Mouse (Mus musculus): ENCODE results near the gene Elmo1. TPM values are rescaled to one million over a fixed set of nuclear protein-coding genes. Genes with fewer than 3 reads are reported as not detected.

The Elmo1 gene
- polyA plus RNA-seq, 1 experiment from 2014 or later, result 10.7 TPM

- no peak overlapping the region for H3K4me2 ChIP-seq
- H3K4me1 ChIP-seq (ENCODE audit: control insufficient read depth, insufficient read depth, low read length), result peaks cover 10% of the 10 kb centered on the region; the same call in 1 of the 2 replicates
- no peaks in the 10 kb centered on the region for H3K27me3 ChIP-seq (ENCODE audit: control insufficient read depth, insufficient read depth, low read length)
- H3K4me3 ChIP-seq (ENCODE audit: low read depth, low read length), result no peak overlapping the region
- no peaks in the 10 kb centered on the region for H3K9me3 ChIP-seq (replicated peaks; ENCODE audit: control insufficient read depth, low read length)
- H3K36me3 ChIP-seq (ENCODE audit: control insufficient read depth, insufficient read depth, low read length), result no peaks in the 10 kb centered on the region
- 0 out of 2 replicates have a peak overlapping the region, but pooled peaks have one; percentile 34 for H3K9ac ChIP-seq (ENCODE audit: low read depth, low read length)
- ATAC-seq (replicated peaks; ENCODE audit: insufficient number of reproducible peaks, low FRiP score, low TSS enrichment), result peak; percentile 52; the same call in 1 of the 2 replicates
- 57% methylated on average over 3 of the region's 3 CpGs for WGBS (ENCODE audit: insufficient replicate concordance)
- peak overlapping the region; percentile 91 for H3K27ac ChIP-seq (ENCODE audit: low read depth, low read length)
These were observed 84.4 kb downstream of the Elmo1 start for GRCm38 (mm10) chr13:20174655-20175280.

GRCm38 (mm10) chr13:20180738-20181137 lies 90.3 kb downstream of the Elmo1 start:
- Histone ChIP-seq H3K4me2 (no peak overlapping the region), H3K9me3 (replicated peaks; ENCODE audit: control insufficient read depth, low read length) (no peaks in the 10 kb centered on the region), H3K27ac (ENCODE audit: low read depth, low read length) (no peak overlapping the region), H3K36me3 (ENCODE audit: control insufficient read depth, insufficient read depth, low read length) (no peaks in the 10 kb centered on the region), H3K27me3 (ENCODE audit: control insufficient read depth, insufficient read depth, low read length) (no peaks in the 10 kb centered on the region), H3K9ac (ENCODE audit: low read depth, low read length) (no peak overlapping the region), H3K4me1 (ENCODE audit: control insufficient read depth, insufficient read depth, low read length) (peaks cover 12% of the 10 kb centered on the region), H3K4me3 (ENCODE audit: low read depth, low read length) (no peak overlapping the region)
- WGBS (ENCODE audit: insufficient replicate concordance), result 86% methylated on average over 5 of the region's 5 CpGs
- no peak for ATAC-seq (replicated peaks; ENCODE audit: insufficient number of reproducible peaks, low FRiP score, low TSS enrichment)

GRCm38 (mm10) chr13:20181321-20181720 lies 90.9 kb downstream of the Elmo1 start:
- Histone ChIP-seq H3K9ac (ENCODE audit: low read depth, low read length) (no peak overlapping the region), H3K9me3 (replicated peaks; ENCODE audit: control insufficient read depth, low read length) (no peaks in the 10 kb centered on the region), H3K4me2 (no peak overlapping the region), H3K4me1 (ENCODE audit: control insufficient read depth, insufficient read depth, low read length) (peaks cover 12% of the 10 kb centered on the region), H3K27me3 (ENCODE audit: control insufficient read depth, insufficient read depth, low read length) (no peaks in the 10 kb centered on the region), H3K27ac (ENCODE audit: low read depth, low read length) (no peak overlapping the region), H3K36me3 (ENCODE audit: control insufficient read depth, insufficient read depth, low read length) (no peaks in the 10 kb centered on the region), H3K4me3 (ENCODE audit: low read depth, low read length) (no peak overlapping the region)
- 65% methylated on average over 4 of the region's 4 CpGs for WGBS (ENCODE audit: insufficient replicate concordance)
- no peak for ATAC-seq (replicated peaks; ENCODE audit: insufficient number of reproducible peaks, low FRiP score, low TSS enrichment)

- 0 out of 2 replicates have a peak overlapping the region, but pooled peaks have one; percentile 28 for H3K9ac ChIP-seq (ENCODE audit: low read depth, low read length)
These were observed 91.9 kb downstream of the Elmo1 start for GRCm38 (mm10) chr13:20182239-20182825.

DNA sequence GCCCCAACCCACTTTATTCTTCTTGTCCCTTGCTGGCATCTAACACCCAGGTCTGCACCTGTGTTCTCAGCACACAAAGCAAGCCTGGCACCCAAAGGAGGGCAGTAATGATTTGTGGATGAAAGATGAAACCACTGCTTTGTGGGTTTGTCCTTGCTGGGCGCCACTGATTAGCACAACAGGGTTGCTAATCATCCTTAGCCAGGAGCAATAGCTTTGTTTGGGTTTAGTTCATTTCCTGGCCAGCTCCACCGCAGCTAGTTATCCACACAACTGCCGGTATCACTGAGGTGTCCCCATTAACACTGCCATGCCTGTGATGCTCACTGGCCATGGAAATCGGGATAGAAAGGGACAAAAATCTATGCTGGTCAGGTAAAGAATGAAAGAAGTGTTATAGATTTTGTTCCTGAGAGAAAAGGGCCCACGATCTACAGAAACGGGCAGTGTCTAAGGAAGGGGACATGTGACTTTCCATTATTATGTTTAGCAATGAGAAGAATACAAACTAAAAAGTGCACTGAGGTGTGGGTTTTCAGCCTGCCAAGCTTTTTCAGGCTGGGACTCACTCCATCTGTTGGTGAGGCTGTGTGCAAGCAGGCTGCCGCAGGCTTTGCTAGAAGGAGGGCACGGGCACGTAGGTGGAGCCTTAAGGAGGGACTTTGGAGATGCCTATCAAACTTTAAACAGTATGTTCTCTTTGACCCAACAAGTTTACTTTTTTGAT lies 93.3 kb downstream of the Elmo1 start:
- H3K4me2 ChIP-seq, result no peak overlapping the region; the same call in 1 of the 2 replicates
- 0 out of 2 replicates have a peak, but pooled peaks have one; percentile 44 for ATAC-seq (replicated peaks; ENCODE audit: insufficient number of reproducible peaks, low FRiP score, low TSS enrichment)
- no peak overlapping the region for H3K4me3 ChIP-seq (ENCODE audit: low read depth, low read length)
- no peaks in the 10 kb centered on the region for H3K9me3 ChIP-seq (replicated peaks; ENCODE audit: control insufficient read depth, low read length)
- no peaks in the 10 kb centered on the region for H3K36me3 ChIP-seq (ENCODE audit: control insufficient read depth, insufficient read depth, low read length)
- peaks cover 12% of the 10 kb centered on the region for H3K4me1 ChIP-seq (ENCODE audit: control insufficient read depth, insufficient read depth, low read length)
- peak overlapping the region; percentile 50 for H3K27ac ChIP-seq (ENCODE audit: low read depth, low read length)
- WGBS (ENCODE audit: insufficient replicate concordance), result 8% methylated on average over 9 of the region's 9 CpGs
- H3K27me3 ChIP-seq (ENCODE audit: control insufficient read depth, insufficient read depth, low read length), result no peaks in the 10 kb centered on the region
- H3K9ac ChIP-seq (ENCODE audit: low read depth, low read length), result no peak overlapping the region

More at GRCm38 (mm10) chr13:20182239-20182825, 91.9 kb downstream of the Elmo1 start:
- WGBS (ENCODE audit: insufficient replicate concordance), result 64% methylated on average over 6 of the region's 6 CpGs
- no peak overlapping the region for H3K4me3 ChIP-seq (ENCODE audit: low read depth, low read length)
- ATAC-seq (replicated peaks; ENCODE audit: insufficient number of reproducible peaks, low FRiP score, low TSS enrichment), result no peak
- H3K36me3 ChIP-seq (ENCODE audit: control insufficient read depth, insufficient read depth, low read length), result no peaks in the 10 kb centered on the region
- no peaks in the 10 kb centered on the region for H3K9me3 ChIP-seq (replicated peaks; ENCODE audit: control insufficient read depth, low read length)
- H3K27ac ChIP-seq (ENCODE audit: low read depth, low read length), result no peak overlapping the region
- H3K4me1 ChIP-seq (ENCODE audit: control insufficient read depth, insufficient read depth, low read length), result peaks cover 12% of the 10 kb centered on the region
- H3K4me2 ChIP-seq, result no peak overlapping the region
- H3K27me3 ChIP-seq (ENCODE audit: control insufficient read depth, insufficient read depth, low read length), result no peaks in the 10 kb centered on the region

DNA sequence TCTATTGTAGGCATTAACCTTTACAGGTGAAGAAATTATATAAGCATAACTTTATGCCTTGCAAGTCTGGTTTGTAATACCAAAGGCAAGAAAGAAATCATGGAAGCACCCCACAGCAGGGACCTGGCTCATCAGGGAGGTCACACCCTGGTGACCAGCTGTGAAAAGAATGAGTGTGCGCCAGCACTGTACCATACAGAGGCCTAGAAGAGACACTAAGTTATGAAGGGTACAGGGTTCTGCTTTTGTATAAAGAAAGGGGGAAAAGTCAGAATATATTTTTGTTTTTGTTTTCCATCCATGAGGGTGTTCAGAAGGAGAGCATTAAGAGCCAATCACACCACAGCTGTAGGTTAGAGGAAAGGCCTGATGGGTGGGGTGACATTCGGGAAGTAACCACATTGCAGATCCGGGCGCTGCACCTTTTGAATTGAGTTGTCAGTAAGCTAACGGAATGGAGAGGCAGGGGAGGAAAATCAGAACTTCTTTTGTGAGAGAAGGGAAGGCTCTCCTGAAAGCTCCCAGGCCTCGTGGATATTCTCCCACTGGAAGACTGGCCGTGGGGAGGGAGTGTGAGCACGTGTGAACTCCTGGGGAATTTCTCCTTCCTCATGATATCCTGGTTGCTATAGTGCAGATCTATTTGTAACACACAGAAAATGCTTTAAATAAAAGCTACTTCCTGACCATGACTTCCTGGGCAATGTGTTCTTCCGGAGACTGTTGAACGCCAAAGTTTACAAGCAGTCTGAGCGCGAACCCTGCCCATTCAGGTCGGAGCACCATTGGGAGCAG lies 94.0 kb downstream of the Elmo1 start:
- H3K27me3 ChIP-seq (ENCODE audit: control insufficient read depth, insufficient read depth, low read length), result no peaks in the 10 kb centered on the region
- 53% methylated on average over 13 of the region's 13 CpGs for WGBS (ENCODE audit: insufficient replicate concordance)
- no peaks in the 10 kb centered on the region for H3K36me3 ChIP-seq (ENCODE audit: control insufficient read depth, insufficient read depth, low read length)
- H3K4me3 ChIP-seq (ENCODE audit: low read depth, low read length), result no peak overlapping the region
- H3K9me3 ChIP-seq (replicated peaks; ENCODE audit: control insufficient read depth, low read length), result no peaks in the 10 kb centered on the region
- no peak overlapping the region for H3K4me2 ChIP-seq
- no peak for ATAC-seq (replicated peaks; ENCODE audit: insufficient number of reproducible peaks, low FRiP score, low TSS enrichment)
- H3K4me1 ChIP-seq (ENCODE audit: control insufficient read depth, insufficient read depth, low read length), result peaks cover 12% of the 10 kb centered on the region
- no peak overlapping the region for H3K9ac ChIP-seq (ENCODE audit: low read depth, low read length)
- peak overlapping the region; percentile 51; the same call in 1 of the 2 replicates for H3K27ac ChIP-seq (ENCODE audit: low read depth, low read length)

GRCm38 (mm10) chr13:20185034-20185846 lies 94.8 kb downstream of the Elmo1 start:
- Histone ChIP-seq H3K27ac (ENCODE audit: low read depth, low read length) (peak overlapping the region; percentile 35; the same call in 1 of the 2 replicates), H3K36me3 (ENCODE audit: control insufficient read depth, insufficient read depth, low read length) (no peaks in the 10 kb centered on the region), H3K9ac (ENCODE audit: low read depth, low read length) (no peak overlapping the region), H3K4me1 (ENCODE audit: control insufficient read depth, insufficient read depth, low read length) (peaks cover 12% of the 10 kb centered on the region), H3K4me2 (no peak overlapping the region), H3K4me3 (ENCODE audit: low read depth, low read length) (no peak overlapping the region), H3K27me3 (ENCODE audit: control insufficient read depth, insufficient read depth, low read length) (no peaks in the 10 kb centered on the region), H3K9me3 (replicated peaks; ENCODE audit: control insufficient read depth, low read length) (no peaks in the 10 kb centered on the region)
- WGBS (ENCODE audit: insufficient replicate concordance), result 87% methylated on average over 20 of the region's 20 CpGs
- no peak for ATAC-seq (replicated peaks; ENCODE audit: insufficient number of reproducible peaks, low FRiP score, low TSS enrichment)
